Mouse (Mus musculus): ENCODE results near the gene Ldlrad3.

Ldlrad3 gene

DNA sequence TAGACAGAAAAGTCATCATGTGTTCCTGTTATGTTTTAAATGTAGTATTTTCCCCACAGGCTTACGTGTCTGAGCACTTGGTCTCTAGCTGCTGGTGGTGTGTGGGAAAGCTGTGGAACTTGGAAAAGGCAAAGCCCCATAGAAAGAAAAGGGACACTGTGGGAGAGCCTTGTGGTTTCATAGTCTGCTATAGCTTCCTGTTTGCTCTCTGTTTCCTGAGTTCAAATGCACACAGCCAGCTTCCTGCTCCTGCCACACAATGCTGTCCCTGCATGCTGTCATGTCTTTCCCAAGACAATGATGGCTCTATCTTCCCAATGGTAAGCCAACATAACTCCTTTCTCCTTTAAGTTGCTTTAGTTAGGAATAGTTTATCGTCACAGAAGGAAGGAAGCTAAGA is 194.5 kb downstream of the Ldlrad3 start:
- peak; percentile 38 for DNase-seq

DNA sequence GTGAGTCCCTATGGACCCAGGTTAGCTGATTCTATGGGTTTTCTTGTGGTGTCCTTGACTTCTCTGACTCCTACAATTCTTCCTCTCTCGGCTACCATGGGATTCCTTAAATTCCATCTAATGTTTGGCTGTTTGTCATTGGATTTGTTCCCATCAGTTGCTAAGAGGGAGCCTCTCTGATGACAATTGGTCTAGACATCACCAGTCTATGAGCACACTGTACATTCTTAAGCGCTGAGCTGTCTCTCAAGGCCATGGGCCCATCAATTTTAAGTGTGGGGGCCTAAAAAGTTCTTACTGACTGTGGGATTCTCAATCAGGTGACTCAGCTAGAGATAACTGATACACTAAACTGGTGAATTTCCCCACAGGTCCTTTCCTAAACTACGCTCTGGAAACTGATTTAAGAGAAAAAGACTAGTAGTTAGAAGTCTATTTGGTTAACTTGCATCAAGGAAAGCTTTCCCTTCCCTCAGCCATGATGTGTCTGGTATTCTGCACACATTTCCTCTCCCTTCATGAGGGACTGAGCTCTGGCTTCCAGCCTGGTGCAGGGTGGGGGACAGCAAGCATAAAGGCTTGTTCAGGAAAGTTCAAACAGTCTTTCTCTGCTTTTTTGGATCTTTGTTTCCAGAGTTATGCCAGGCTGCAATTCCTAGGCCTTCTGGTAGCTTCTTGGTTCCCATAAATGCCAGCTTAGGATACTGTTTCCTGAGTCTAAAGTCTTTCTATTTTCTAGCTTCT is 199.7 kb downstream of the Ldlrad3 start:
- DNase-seq = no peak

DNA sequence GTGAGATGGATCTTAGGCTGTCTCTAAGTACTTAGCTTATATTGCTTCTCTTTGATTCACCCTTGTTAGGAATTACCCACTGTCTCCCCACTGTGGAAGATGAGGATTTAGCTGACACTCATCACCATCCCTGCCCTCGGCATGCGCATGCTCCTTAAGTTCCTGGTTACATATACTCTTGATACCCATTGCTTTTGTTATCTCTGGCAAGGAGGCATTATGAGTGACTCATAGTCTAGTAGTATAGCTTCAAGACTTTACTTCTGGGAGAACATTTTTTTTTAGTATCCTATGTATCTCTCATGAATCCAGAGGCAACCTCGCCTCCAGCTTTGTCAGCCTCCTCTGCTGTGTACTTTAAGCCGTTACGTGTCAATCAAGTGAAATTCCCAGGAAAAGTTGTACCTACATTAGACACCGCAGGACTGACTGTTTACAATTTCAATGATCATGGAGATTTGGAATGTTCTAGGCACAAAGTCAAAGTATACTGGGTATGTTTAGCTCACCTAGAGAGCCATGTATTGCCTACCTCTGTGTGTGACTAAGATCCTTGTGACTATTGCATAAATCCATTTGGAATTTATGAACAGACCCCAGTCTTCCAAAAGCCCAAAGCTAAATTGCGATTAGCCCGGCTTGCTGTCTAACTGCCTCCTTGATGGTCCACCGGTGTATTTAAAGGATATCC is 202.2 kb downstream of the Ldlrad3 start:
- DNase-seq = no peak

DNA sequence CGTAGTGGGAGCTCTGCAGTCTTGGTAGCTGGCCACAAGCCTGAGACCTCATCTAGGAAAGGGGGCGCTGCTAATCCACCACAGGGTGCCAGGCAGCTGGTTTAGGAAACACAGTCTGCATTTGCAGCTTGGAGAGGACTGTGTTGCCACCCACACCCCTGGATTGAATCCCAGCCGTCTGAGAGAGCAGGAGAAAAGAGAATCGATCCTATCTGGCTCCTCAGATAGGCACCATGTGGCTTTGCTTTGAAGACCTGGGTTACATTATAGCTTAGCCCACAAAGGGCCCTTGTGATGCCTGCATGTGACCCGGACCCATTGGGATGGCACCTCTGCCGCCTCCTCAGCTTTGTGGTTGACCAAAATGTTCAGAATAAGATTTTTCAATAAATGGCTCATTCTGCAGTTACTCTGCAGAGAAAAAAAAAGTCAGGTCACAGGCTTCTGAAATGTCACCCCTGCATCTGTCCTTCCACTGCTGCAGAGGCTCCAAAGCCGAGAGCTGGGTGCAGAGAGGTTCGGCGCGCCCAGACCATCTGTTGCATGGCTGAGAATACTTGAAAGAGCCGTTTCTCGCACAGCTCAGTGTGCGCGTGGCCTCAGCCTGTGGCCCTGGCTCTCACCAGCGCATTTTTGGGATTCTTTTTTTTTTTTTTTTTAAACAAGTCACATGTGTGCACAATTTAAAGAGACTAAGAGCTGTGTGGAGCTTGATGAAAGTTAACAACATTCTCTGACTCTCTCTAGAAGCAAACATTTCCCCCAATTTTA is 202.9 kb downstream of the Ldlrad3 start:
- peak; percentile 73 for DNase-seq

DNA sequence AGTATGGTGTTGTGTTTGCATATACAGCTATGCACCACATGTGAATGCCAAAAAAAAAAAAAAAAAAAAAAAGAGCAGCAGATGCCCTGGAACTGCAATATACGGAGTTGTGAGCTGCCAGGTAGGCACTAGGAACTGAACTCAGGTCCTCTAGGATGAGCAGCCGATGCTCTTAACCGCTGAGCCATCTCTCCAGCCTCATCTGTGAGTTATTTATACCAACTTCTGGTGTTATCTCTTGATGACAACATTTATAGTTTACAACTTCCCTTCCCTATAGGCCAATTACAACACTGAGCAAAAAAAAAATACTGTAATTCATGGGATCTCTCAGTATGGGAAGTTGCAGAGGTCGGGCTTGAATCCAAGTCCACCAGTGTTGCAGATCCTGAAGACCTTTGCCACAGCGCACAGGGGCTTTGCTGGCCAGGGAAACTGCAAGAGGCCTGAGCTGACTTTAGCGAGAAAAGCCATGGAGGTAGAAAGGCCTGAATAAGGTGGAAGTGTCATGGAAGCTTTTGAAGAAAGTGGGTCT is 204.2 kb downstream of the Ldlrad3 start:
- no peak for DNase-seq

DNA sequence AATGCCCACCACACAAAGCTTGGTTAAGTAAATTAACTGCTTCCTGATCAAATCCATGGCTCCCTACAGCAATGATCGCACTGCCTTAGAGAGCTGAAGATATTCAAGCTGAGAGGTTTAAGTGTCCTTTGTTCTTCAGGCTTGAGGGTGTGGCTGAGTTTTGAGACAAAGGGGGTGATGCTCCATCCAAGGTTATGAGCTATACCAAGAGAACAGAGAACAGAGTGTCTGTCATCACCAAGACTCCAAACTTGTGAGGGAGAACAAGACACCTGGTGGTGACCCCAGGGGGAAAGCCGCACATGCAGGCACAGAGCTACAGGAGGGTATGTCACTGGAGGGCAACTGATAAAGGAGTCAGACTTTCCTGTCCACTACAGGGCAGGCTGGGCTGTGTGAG is 205.0 kb downstream of the Ldlrad3 start:
- DNase-seq = peak; percentile 53

DNA sequence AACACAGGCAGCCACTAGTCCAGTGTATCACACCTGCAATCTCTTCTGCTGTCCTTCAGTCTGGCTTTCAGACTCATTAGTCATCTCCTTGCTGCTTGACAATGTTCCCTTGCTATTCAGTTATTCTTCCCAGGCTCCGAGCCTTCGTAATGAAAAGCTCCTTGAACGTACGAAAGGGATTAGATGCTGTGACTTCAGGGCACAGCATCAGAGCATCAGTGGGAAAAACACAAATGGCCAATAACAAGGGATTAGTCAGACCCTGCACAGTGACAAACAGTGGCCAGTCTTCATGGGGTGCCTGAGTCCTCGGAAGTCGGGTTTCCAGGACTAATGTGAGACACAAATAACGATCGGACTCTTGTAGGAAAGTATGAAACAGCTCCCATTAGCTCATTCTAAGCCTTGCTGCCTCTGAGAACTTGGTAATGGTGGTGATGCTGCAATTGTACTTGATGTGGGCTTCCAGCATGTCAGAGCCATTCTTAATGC is 205.7 kb downstream of the Ldlrad3 start:
- no peak for DNase-seq

DNA sequence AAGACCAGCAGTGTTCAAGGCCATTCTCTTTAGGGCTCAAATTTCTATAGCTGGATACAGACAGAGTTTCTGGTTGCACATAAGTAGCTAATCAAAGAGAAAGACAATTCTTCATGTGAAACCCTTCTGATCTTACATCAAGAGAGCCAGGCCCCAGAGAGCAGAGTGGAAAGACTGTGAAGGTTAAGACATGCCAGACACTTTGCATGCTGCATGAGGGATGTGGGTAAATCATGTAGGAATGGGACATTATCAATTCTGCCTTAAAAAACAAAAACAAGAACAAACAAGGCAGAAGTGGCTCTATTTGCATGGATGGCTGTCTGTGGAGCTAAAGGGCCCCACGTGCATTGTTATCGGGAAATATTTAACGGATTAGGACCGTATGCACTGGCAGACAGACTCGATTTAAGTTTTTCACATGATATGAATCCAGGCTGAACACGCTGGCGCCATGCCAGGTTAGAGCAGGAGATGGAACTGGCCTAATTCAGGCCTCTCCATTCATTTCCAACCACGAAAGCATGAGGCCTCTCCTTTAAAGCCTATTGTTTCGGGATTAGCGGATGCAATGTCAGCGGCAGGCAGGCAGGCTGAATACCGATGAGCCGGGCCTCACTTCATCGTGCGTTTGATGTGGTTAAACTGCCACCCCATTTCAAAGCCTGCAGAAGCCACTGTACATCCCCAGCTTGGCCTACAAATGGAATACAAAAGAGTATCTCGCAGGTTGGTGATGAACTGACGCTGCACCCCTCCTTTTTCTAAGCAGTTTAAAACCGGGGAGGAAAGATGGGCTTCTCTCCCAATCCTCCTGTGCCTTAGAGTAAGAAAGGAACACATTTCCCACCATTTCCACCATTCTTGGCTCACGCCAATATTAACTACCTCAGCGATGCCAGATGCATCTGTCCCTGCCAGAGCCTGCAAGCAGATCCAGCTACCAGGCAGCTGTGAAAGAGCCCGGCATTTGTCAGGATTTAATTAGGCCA is 207.4 kb downstream of the Ldlrad3 start:
- DNase-seq = peak; percentile 58

DNA sequence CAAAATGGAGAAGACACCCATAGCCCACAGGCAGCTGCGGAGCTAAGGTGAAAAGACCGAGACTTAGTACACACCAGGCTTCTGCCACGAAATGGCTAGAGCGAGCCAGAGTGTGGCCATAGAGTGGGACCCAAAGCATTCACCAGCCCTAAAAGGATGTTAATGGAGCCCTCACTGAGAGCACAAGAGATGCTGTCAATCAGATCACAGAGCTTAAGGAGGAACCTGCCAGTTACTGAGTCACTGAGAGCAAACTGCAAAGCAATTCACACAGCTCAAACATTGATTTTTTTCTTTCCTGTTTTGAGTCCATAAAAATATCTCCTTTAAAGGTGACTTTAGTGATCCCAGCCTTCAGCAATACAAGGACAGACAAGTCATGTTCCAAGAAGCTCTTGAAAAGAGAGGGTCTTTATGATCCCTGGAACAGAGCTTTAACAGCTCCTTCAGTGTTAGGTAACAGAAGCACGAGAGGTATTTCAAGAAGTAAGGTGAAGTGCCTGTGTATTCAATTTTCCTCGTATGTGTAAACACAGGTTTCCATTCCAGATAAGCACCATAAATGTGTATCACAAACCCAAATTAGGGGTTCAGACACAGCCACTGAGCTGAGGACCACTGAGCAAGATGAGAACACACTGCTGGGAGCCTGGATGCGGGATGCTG is 209.7 kb downstream of the Ldlrad3 start:
- no peak for DNase-seq

DNA sequence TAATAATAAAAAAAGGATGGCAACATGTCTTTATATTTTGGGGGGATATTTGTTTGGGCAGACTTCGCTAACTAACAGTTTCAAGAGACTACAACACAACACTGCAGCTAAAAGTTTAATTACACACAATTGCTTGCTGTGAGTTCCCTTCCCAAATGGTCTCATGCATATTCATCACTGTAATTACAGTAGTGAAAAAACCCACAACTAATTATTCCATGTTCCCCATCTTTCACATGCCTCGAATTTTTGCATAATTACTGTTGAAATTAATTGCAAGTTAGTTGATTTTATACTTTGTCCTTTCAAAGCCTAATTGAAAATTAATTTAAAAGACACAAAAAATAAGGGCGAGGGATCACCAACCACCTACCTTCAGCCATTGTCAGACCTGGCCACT is 212.4 kb downstream of the Ldlrad3 start:
- no peak for DNase-seq

DNA sequence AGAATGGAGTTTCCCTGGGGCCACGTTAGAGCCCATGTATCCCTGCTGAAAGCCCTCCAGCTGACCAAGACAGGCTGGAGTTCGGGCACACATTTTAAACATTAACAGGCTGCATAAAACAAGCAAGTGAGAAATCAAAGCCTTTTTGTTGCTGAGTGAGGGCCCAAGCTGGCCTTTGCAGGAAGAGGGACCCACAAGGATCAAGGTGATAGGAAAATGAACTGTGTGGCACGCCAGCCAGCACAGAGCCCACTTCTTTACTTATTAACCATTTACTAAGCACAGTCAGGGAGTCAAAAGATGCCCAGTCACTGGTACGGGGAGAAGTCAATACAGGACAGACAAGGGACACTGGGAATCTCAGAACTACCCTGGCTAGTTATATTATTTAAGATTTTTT is 218.6 kb downstream of the Ldlrad3 start:
- no peak for DNase-seq

DNA sequence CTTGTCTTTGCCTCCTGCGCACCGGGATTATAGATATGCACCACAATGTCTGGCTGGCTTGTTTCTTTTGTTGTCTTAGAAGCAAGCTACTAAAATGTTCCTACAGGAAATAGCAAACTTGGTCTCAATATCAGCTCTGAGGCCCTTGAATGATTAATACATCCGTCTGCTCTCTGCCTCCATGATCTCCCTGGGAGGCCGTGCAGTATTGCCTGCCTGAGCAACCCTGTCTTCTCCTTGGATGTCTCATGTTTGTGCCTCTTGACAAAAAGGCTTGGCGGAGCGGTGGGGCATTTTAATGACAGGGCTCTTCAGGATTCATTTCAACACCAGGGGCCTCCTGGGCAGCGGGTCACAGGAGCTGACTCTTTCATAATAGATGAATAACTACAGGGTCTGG is 219.0 kb downstream of the Ldlrad3 start:
- DNase-seq = no peak

DNA sequence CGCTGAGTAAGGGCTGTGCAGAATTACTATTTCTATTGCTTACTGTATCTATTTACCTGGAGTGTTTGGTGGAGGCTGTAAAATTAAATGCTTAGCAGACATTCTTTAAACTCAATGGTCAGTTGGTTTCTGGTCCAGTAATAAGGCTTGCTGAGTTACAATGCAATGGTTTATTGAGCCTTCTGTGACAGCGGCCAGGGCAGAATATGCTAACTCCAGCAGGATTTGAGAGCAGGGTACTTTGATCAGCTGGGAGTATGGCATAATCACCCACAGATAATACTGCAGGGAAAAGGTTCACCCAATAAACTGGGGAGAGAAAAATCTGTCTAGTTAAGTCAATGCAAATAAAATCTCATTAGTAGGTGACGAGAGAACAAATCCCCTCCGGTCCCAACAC is 220.2 kb downstream of the Ldlrad3 start:
- no peak for DNase-seq

DNA sequence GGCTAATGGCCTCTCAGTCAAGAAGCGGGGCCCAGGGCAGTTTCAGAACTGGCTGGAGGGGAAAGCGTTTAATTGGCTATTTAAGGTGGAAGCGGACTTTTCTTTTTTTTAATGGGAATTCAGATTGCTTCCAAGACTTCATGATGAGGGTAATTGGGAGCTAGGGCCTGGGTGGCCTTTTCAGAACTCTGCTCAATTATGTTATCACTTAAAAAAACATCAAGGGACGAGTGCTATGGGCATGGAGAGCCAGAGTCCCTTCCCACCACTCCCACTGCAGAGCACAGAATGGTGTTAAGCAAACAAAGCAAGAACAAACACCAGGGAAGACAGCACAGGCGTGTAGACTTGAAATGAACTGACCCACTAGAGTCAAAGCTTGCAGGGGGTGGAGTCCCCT is 220.7 kb downstream of the Ldlrad3 start:
- no peak for DNase-seq

DNA sequence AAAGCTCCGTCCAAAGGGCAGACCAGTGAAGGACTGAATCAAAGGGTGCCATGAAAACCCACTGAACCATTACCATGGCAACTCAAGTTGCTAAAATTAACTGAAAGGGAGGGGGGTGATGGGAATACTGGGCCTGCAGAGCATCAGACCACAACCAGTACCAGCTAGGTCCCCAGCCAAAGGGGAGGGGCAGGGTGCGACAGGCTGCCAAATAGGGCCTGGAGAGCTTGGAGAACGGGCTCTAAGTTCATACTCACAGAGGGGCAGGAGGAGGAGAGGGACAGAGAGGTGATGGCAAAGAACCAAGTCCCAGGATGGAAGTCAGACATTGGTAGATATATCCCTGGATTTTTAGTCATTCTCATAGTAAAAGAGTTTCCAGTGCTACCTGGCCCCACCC is 222.8 kb downstream of the Ldlrad3 start:
- DNase-seq = no peak

DNA sequence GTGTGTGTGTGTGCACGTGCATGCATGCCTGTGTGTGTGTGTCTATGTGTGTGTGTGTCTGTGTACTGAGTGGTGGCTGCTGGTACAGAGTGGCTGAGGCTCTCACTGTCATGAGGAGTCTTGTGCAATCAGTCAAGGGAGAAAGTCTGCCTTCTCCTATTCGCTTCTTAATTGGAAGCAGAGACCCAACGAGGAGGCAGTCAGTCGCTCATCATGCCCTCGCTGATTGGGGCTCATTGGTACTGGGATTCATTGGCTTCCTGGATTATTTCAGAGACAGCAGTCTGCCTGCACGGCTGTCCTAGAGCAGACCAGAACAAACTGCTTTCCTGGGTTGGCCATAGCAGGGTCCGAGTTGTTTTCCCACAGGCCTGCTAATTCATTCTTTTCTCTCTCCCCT is 223.8 kb downstream of the Ldlrad3 start:
- DNase-seq = no peak

DNA sequence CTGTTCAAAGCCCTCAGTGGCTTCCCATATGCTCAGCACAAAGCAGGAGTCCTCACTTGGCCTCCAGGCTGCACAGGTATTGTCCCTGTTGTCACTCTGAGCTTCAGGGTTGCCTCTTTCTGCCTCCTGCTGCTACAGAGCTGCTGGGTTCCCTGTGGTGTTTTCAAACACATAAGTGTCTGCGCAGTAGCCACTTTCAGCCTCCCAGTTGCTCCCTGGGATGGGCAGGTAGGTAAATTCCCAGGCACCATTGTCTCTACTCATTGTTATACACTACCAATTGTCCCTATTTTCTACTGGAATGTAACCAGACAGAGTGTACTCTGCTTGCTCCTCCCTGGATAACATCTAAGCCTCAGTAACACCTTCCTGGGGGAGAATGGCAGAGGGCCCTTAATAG is 224.8 kb downstream of the Ldlrad3 start:
- DNase-seq = no peak

DNA sequence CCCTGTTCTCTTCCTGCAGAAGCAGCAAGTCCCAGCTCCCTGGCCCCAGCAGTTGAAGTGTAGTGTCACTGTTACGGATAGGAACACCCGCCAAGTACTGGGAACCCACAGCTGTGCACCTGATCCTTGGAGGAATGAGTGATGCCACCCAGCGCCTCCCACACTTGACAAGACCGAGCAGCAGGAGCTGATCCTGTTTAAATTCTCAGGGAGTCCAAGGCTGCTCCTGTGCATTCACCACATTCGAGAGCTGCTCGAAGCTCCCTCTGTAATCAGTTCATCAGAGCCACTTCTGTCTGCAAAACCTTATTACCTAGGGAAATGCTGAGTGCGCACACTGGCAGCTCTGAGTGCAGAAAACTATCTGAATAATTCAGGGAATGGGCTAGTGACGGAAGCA is 225.5 kb downstream of the Ldlrad3 start:
- no peak for DNase-seq

DNA sequence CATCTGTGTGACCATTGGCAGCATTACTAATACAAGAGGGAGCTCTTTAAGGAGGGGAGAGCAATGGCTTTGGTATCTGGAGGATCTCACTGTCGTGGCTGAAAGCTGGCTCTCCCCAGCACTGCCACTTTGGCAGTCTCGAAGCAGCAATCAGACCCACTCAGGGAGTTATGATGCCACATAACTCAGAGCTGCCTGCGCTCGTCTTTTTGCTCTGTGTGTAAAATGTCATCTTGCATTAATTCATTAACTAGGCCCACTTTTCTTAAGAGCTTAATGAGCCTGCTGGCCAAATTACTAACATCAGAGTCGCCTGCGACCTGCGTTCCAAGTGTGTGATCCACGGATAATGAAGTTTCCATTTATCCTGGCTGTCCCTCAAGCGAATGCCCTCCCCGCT is 230.1 kb downstream of the Ldlrad3 start:
- no peak for DNase-seq

DNA sequence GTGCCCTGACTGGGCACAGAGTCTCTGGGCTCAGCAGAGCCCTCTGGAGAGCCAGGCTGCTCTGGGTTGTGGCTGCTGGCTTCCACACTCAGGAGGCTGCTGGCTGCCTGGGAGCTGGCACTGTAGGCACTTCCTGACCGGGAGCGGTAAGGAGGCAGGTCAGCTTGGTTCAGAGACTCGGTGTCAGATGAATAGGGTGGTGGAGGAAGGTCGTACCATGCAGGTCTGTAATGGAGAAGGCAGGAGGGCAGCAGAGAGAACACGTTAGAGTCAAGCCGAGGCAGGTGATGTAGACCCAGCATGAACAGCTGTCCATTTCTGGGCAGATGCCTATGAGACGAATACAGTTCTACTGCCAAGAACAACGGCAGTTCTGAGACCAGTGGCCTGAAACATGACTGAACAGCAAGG is 233.2 kb downstream of the Ldlrad3 start:
- DNase-seq = no peak

DNA sequence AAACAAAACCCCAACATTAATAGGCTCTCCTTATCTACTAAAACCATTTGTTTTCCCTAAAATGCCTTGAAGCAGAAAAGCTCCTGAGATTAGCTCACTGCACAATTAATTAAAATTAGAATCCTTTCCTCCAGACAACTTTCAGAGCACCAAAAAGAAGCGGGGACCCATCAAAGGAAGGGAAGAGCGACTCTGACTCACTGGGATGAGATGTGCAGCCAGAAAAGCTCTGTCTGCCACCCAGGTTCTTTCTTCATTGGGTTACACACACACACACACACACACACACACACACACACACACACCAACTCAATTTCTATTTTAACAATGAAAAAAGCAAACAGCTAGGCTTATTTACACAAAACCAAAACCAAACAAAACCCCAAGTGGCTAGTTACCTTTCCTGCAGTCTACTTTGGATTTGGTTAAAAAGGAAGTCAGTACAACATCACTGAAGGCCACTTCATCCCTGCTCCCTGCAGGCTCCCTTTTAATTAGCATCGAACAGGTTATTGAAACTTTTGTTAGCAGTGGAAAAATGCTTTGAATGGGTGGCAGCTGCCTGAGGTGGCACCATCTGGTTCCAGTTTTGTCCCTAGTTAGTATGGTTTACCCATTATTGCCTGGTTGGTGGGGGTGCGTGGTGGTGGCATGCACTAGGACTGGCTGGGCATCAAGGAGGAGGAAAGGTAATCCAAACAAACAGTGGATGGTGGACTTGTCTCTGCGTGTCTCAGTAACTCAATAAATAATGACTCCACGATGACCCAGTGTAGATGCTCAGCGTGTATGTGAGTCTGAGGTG is 235.3 kb downstream of the Ldlrad3 start:
- no peak for DNase-seq

All from thymus, postnatal 4 days (tissue).